Comparison of ENCODE assay signal across 8 mouse cellular contexts in genomic region chr17:70527101-70527500, GRCm38 (mm10).
DNase-seq lines count a peak whose midpoint lies in the region; ATAC-seq and TF ChIP-seq lines count a peak whose summit lies in the region.

No protein-coding gene starts in this region.

- no peak overlapping the region for H3K4me3 ChIP-seq in testis, adult 2 months (ENCODE audit: control insufficient read depth, low read depth, low read length)
- H3K4me3 ChIP-seq in embryonic facial prominence, embryonic 10.5 days: no peak overlapping the region
- no peak overlapping the region for H3K4me3 ChIP-seq in intestine, postnatal 0 days (ENCODE audit: low read depth, low read length)
- H3K4me3 ChIP-seq in lung, postnatal 0 days (ENCODE audit: low read depth, low read length): no peak overlapping the region

- no peaks in the 10 kb centered on the region for H3K9me3 ChIP-seq in embryonic facial prominence, embryonic 10.5 days
- H3K9me3 ChIP-seq in intestine, postnatal 0 days (ENCODE audit: control insufficient read depth): no peaks in the 10 kb centered on the region
- H3K9me3 ChIP-seq in lung, postnatal 0 days (ENCODE audit: low read length): no peaks in the 10 kb centered on the region

- peak; percentile 35; the same call in 1 of the 2 replicates for TF ChIP-seq CTCF in testis, adult 2 months (IDR thresholded peaks at IDR 0.05; ENCODE audit: control insufficient read depth, insufficient read depth, insufficient replicate concordance, low read depth, low read length)
- peak; percentile 77 for TF ChIP-seq CTCF in intestine, postnatal 0 days (IDR thresholded peaks at IDR 0.05; ENCODE audit: low read depth)
- peak; percentile 73 for TF ChIP-seq CTCF in lung, postnatal 0 days (IDR thresholded peaks at IDR 0.05)

- TF ChIP-seq EP300 in lung, postnatal 0 days (IDR thresholded peaks at IDR 0.05): no peak

- TF ChIP-seq POLR2A in testis, adult 2 months (IDR thresholded peaks at IDR 0.05; ENCODE audit: control insufficient read depth, low read depth, low read length): no peak

- ATAC-seq in intestine, postnatal 0 days: no peak
- peak; percentile 44; the same call in 1 of the 2 replicates for ATAC-seq in lung, postnatal 0 days

- DNase-seq in adrenal gland, adult (ENCODE audit: inconsistent age in 2 of 2, low spot score in 1 of 2): peak; percentile 27 to 74
- DNase-seq in adrenal gland, postnatal 25 days: no peak
- no peak for DNase-seq in testis, postnatal 10 days (ENCODE audit: low spot score)
- peak; percentile 45 for DNase-seq in embryonic facial prominence, embryonic 10.5 days (ENCODE audit: low spot score)
- DNase-seq in lung, postnatal 0 days (ENCODE audit: low spot score): peak; percentile 73
- DNase-seq in gastrocnemius, postnatal 25 days: no peak

- no peak overlapping the region for H3K9ac ChIP-seq in intestine, postnatal 0 days (ENCODE audit: low read depth, low read length)
- no peak overlapping the region for H3K9ac ChIP-seq in lung, postnatal 0 days (replicated peaks; ENCODE audit: low read depth)

- 36% methylated on average over 9 of the region's 9 CpGs for WGBS in embryonic facial prominence, embryonic 10.5 days
- 25% methylated on average over 9 of the region's 9 CpGs for WGBS in intestine, postnatal 0 days
- 18% methylated on average over 9 of the region's 9 CpGs for WGBS in lung, postnatal 0 days

- H3K27me3 ChIP-seq in testis, adult 2 months (ENCODE audit: control insufficient read depth, insufficient read depth, low read length): no peaks in the 10 kb centered on the region
- no peaks in the 10 kb centered on the region for H3K27me3 ChIP-seq in embryonic facial prominence, embryonic 10.5 days (replicated peaks; ENCODE audit: low read depth, poor library complexity, severe bottlenecking)
- H3K27me3 ChIP-seq in intestine, postnatal 0 days (replicated peaks; ENCODE audit: control insufficient read depth, insufficient read depth, low read length): no peaks in the 10 kb centered on the region
- H3K27me3 ChIP-seq in lung, postnatal 0 days (replicated peaks; ENCODE audit: insufficient read depth, low read length): no peaks in the 10 kb centered on the region

- no peaks in the 10 kb centered on the region for H3K36me3 ChIP-seq in testis, adult 2 months (ENCODE audit: control insufficient read depth, insufficient read depth, low read length)
- no peaks in the 10 kb centered on the region for H3K36me3 ChIP-seq in embryonic facial prominence, embryonic 10.5 days (replicated peaks)
- no peaks in the 10 kb centered on the region for H3K36me3 ChIP-seq in intestine, postnatal 0 days (ENCODE audit: control insufficient read depth, insufficient read depth)
- no peaks in the 10 kb centered on the region for H3K36me3 ChIP-seq in lung, postnatal 0 days (ENCODE audit: insufficient read depth, low read length)

- no peak overlapping the region for H3K27ac ChIP-seq in testis, adult 2 months (ENCODE audit: control insufficient read depth, insufficient read depth, low read depth, low read length)
- no peak overlapping the region for H3K27ac ChIP-seq in embryonic facial prominence, embryonic 10.5 days (replicated peaks)
- H3K27ac ChIP-seq in intestine, postnatal 0 days (ENCODE audit: low read depth, low read length): no peak overlapping the region
- H3K27ac ChIP-seq in lung, postnatal 0 days (ENCODE audit: low read length): no peak overlapping the region

- no peaks in the 10 kb centered on the region for H3K4me1 ChIP-seq in testis, adult 2 months (ENCODE audit: control insufficient read depth, insufficient read depth, low read length)
- peaks cover 5% of the 10 kb centered on the region; the same call in 1 of the 2 replicates for H3K4me1 ChIP-seq in embryonic facial prominence, embryonic 10.5 days
- no peaks in the 10 kb centered on the region for H3K4me1 ChIP-seq in intestine, postnatal 0 days (replicated peaks; ENCODE audit: control insufficient read depth, insufficient read depth, low read length)
- no peaks in the 10 kb centered on the region for H3K4me1 ChIP-seq in lung, postnatal 0 days (ENCODE audit: insufficient read depth, low read depth, low read length)

- H3K4me2 ChIP-seq in intestine, postnatal 0 days (replicated peaks; ENCODE audit: low read depth): no peak overlapping the region
- H3K4me2 ChIP-seq in lung, postnatal 0 days (replicated peaks; ENCODE audit: low read depth, low read length): no peak overlapping the region

Comparison
In these comparisons a context has a peak if more than half of its experiments do, and no peak if none do; other contexts are left out.
1. DNase-seq: peak in adrenal gland, adult (2 of 2), embryonic facial prominence, embryonic 10.5 days (single experiment) and lung, postnatal 0 days (single experiment); none in adrenal gland, postnatal 25 days (single experiment), testis, postnatal 10 days (single experiment) and gastrocnemius, postnatal 25 days (single experiment).
2. Peak in every context shown above with its lines, with median percentiles within 50 percentile points of each other: CTCF ChIP-seq.